ENCODE assay signal across 27 mouse cellular contexts in genomic region chr9:94341531-94341930, GRCm38 (mm10).
A peak's percentile ranks its signal among the peaks of the same experiment; 100 is the strongest.
DNase-seq lines count a peak whose midpoint lies in the region; ATAC-seq and TF ChIP-seq lines count a peak whose summit lies in the region.
"Had no signal": no experiment of that assay in that cellular context is flagged by ENCODE, and none has a peak within 500 bp of the region (broad histone marks: within the 10 kb centered on the region; RNA-seq: fewer than 3 reads in every experiment).

No protein-coding gene starts in this region.

- WGBS in forebrain, embryonic 16.5 days: 85% methylated on average over 2 of the region's 2 CpGs
- 90% methylated on average over 2 of the region's 2 CpGs for WGBS in forebrain, embryonic 14.5 days
- WGBS in midbrain, embryonic 11.5 days: 94% methylated on average over 2 of the region's 2 CpGs
- WGBS in midbrain, embryonic 10.5 days: 84% methylated on average over 2 of the region's 2 CpGs
- WGBS in midbrain, embryonic 15.5 days: 87% methylated on average over 2 of the region's 2 CpGs
- 94% methylated on average over 2 of the region's 2 CpGs for WGBS in midbrain, postnatal 0 days

- no peak overlapping the region for H3K9ac ChIP-seq in forebrain, embryonic 16.5 days (replicated peaks; ENCODE audit: low read depth, low read length)
- H3K9ac ChIP-seq in forebrain, embryonic 14.5 days (ENCODE audit: low read length): no peak overlapping the region
- no peak overlapping the region for H3K9ac ChIP-seq in midbrain, embryonic 11.5 days (ENCODE audit: low read length)
- no peak overlapping the region for H3K9ac ChIP-seq in midbrain, embryonic 15.5 days
- H3K9ac ChIP-seq in midbrain, postnatal 0 days (replicated peaks; ENCODE audit: low read length, poor library complexity, severe bottlenecking): no peak overlapping the region
- H3K9ac ChIP-seq: embryonic facial prominence, embryonic 13.5 days; heart, embryonic 12.5 days; heart, embryonic 15.5 days; hindbrain, embryonic 12.5 days had no signal

- 0 out of 2 replicates have a peak, but pooled peaks have one; percentile 27 for ATAC-seq in forebrain, embryonic 16.5 days
- no peak for ATAC-seq in forebrain, embryonic 14.5 days
- peak; percentile 41; the same call in 1 of the 2 replicates for ATAC-seq in midbrain, embryonic 11.5 days (ENCODE audit: low FRiP score)
- 0 out of 2 replicates have a peak, but pooled peaks have one; percentile 17 for ATAC-seq in midbrain, embryonic 15.5 days (replicated peaks)
- ATAC-seq in midbrain, postnatal 0 days (ENCODE audit: low FRiP score): no peak
- peak; percentile 4; the same call in 1 of the 2 replicates for ATAC-seq in G1E (ENCODE audit: extremely low read depth, insufficient number of reproducible peaks, low FRiP score, poor library complexity, severe bottlenecking)
- ATAC-seq: activated CD4-positive, CD25-positive, alpha-beta regulatory T cell, adult 4 months; CD4-positive, CD25-positive, alpha-beta regulatory T cell, adult 4 months; inflammation-experienced regulatory T-cells, adult 6 months had no signal

- H3K36me3 ChIP-seq in forebrain, embryonic 16.5 days (ENCODE audit: control insufficient read depth, insufficient read depth): no peaks in the 10 kb centered on the region
- H3K36me3 ChIP-seq in forebrain, embryonic 14.5 days (ENCODE audit: control insufficient read depth, insufficient read depth, low read length): no peaks in the 10 kb centered on the region
- no peaks in the 10 kb centered on the region for H3K36me3 ChIP-seq in midbrain, embryonic 11.5 days (ENCODE audit: control insufficient read depth, insufficient read depth, low read length)
- no peaks in the 10 kb centered on the region for H3K36me3 ChIP-seq in midbrain, embryonic 10.5 days
- H3K36me3 ChIP-seq in midbrain, embryonic 15.5 days (replicated peaks): no peaks in the 10 kb centered on the region
- H3K36me3 ChIP-seq in midbrain, postnatal 0 days (ENCODE audit: insufficient read depth, low read length): no peaks in the 10 kb centered on the region
- H3K36me3 ChIP-seq in G1E (replicated peaks): no peaks in the 10 kb centered on the region
- H3K36me3 ChIP-seq: embryonic facial prominence, embryonic 10.5 days; embryonic facial prominence, embryonic 13.5 days; heart, embryonic 12.5 days; heart, embryonic 15.5 days; hindbrain, embryonic 12.5 days had no signal

- H3K27ac ChIP-seq in forebrain, embryonic 16.5 days (ENCODE audit: low read length): no peak overlapping the region
- H3K27ac ChIP-seq in forebrain, embryonic 14.5 days (ENCODE audit: low read depth, low read length): no peak overlapping the region
- no peak overlapping the region for H3K27ac ChIP-seq in midbrain, embryonic 11.5 days (ENCODE audit: low read depth, low read length)
- no peak overlapping the region for H3K27ac ChIP-seq in midbrain, embryonic 10.5 days (replicated peaks)
- H3K27ac ChIP-seq in midbrain, embryonic 15.5 days: no peak overlapping the region
- H3K27ac ChIP-seq in midbrain, postnatal 0 days (ENCODE audit: low read depth, low read length): no peak overlapping the region
- H3K27ac ChIP-seq: embryonic facial prominence, embryonic 10.5 days; embryonic facial prominence, embryonic 13.5 days; heart, embryonic 15.5 days; hindbrain, embryonic 12.5 days; hindbrain, postnatal 0 days had no signal

- H3K4me3 ChIP-seq in forebrain, embryonic 16.5 days (replicated peaks; ENCODE audit: low read length): no peak overlapping the region
- no peak overlapping the region for H3K4me3 ChIP-seq in forebrain, embryonic 14.5 days (ENCODE audit: low read depth, low read length)
- H3K4me3 ChIP-seq in midbrain, embryonic 11.5 days (ENCODE audit: low read depth, low read length): no peak overlapping the region
- H3K4me3 ChIP-seq in midbrain, embryonic 10.5 days: no peak overlapping the region
- H3K4me3 ChIP-seq in midbrain, embryonic 15.5 days: no peak overlapping the region
- no peak overlapping the region for H3K4me3 ChIP-seq in midbrain, postnatal 0 days (ENCODE audit: low read depth, low read length)
- H3K4me3 ChIP-seq in G1E (ENCODE audit: low read depth, low read length): no peak overlapping the region
- H3K4me3 ChIP-seq: embryonic facial prominence, embryonic 10.5 days; embryonic facial prominence, embryonic 13.5 days; erythroblast, embryonic 14.5 days; heart, embryonic 12.5 days; heart, embryonic 15.5 days; hindbrain, embryonic 12.5 days had no signal

- H3K27me3 ChIP-seq in forebrain, embryonic 16.5 days (replicated peaks; ENCODE audit: control insufficient read depth, insufficient read depth, low read length): no peaks in the 10 kb centered on the region
- no peaks in the 10 kb centered on the region for H3K27me3 ChIP-seq in forebrain, embryonic 14.5 days (replicated peaks; ENCODE audit: control insufficient read depth, insufficient read depth, low read length)
- H3K27me3 ChIP-seq in midbrain, embryonic 11.5 days (ENCODE audit: control insufficient read depth, insufficient read depth, low read length): no peaks in the 10 kb centered on the region
- no peaks in the 10 kb centered on the region for H3K27me3 ChIP-seq in midbrain, embryonic 10.5 days (ENCODE audit: low read depth, poor library complexity, severe bottlenecking)
- no peaks in the 10 kb centered on the region for H3K27me3 ChIP-seq in midbrain, embryonic 15.5 days (replicated peaks)
- H3K27me3 ChIP-seq in midbrain, postnatal 0 days (ENCODE audit: insufficient read depth, low read length): no peaks in the 10 kb centered on the region
- H3K27me3 ChIP-seq in G1E (ENCODE audit: insufficient read depth, low read length): no peaks in the 10 kb centered on the region
- H3K27me3 ChIP-seq: embryonic facial prominence, embryonic 13.5 days; heart, embryonic 12.5 days; heart, embryonic 15.5 days; hindbrain, embryonic 12.5 days had no signal

- DNase-seq in forebrain, embryonic 14.5 days (ENCODE audit: low spot score): no peak
- DNase-seq in midbrain, embryonic 11.5 days (ENCODE audit: low spot score, missing footprints): no peak
- DNase-seq in midbrain, embryonic 10.5 days (ENCODE audit: low spot score): no peak
- no peak for DNase-seq in midbrain, postnatal 0 days (ENCODE audit: low spot score)
- DNase-seq in G1E (ENCODE audit: low spot score): no peak
- DNase-seq in thymus, postnatal 36 days: no peak
- DNase-seq: adrenal gland, adult 8-10 months; adrenal gland, postnatal 25 days; cerebellum, adult 11-12 months; cerebellum, adult 8-10 months; cerebellum, postnatal 36 days; gastrocnemius, postnatal 25 days; heart, adult 18-20 months; heart, postnatal 10 days; heart, postnatal 36 days had no signal

- no peak overlapping the region for H3K4me2 ChIP-seq in forebrain, embryonic 16.5 days (ENCODE audit: low read length)
- no peak overlapping the region for H3K4me2 ChIP-seq in forebrain, embryonic 14.5 days (ENCODE audit: low read length)
- H3K4me2 ChIP-seq in midbrain, embryonic 11.5 days: no peak overlapping the region
- no peak overlapping the region for H3K4me2 ChIP-seq in midbrain, embryonic 15.5 days
- H3K4me2 ChIP-seq in midbrain, postnatal 0 days (ENCODE audit: low read depth, low read length, poor library complexity, severe bottlenecking): no peak overlapping the region
- H3K4me2 ChIP-seq: embryonic facial prominence, embryonic 13.5 days; heart, embryonic 12.5 days; heart, embryonic 15.5 days; hindbrain, embryonic 12.5 days had no signal

- peaks cover 7% of the 10 kb centered on the region; the same call in 1 of the 2 replicates for H3K4me1 ChIP-seq in forebrain, embryonic 16.5 days (replicated peaks; ENCODE audit: control insufficient read depth, insufficient read depth, low read length)
- H3K4me1 ChIP-seq in forebrain, embryonic 14.5 days (ENCODE audit: control insufficient read depth, insufficient read depth, low read length): no peaks in the 10 kb centered on the region
- no peaks in the 10 kb centered on the region for H3K4me1 ChIP-seq in midbrain, embryonic 11.5 days (ENCODE audit: control insufficient read depth, insufficient read depth, low read length)
- H3K4me1 ChIP-seq in midbrain, embryonic 10.5 days: no peaks in the 10 kb centered on the region
- no peaks in the 10 kb centered on the region for H3K4me1 ChIP-seq in midbrain, embryonic 15.5 days
- no peaks in the 10 kb centered on the region for H3K4me1 ChIP-seq in midbrain, postnatal 0 days (ENCODE audit: insufficient read depth, low read length)
- H3K4me1 ChIP-seq in G1E (ENCODE audit: insufficient read depth, low read depth, low read length): no peaks in the 10 kb centered on the region
- H3K4me1 ChIP-seq: embryonic facial prominence, embryonic 10.5 days; embryonic facial prominence, embryonic 13.5 days; heart, embryonic 12.5 days; heart, embryonic 15.5 days; hindbrain, embryonic 12.5 days had no signal

- TF ChIP-seq CTCF in midbrain, postnatal 0 days (IDR thresholded peaks at IDR 0.05): no peak
- no peak for TF ChIP-seq CTCF in G1E (IDR thresholded peaks at IDR 0.05; ENCODE audit: low read depth, low read length)

- no peaks in the 10 kb centered on the region for H3K9me3 ChIP-seq in forebrain, embryonic 16.5 days (ENCODE audit: control insufficient read depth, low read length)
- no peaks in the 10 kb centered on the region for H3K9me3 ChIP-seq in forebrain, embryonic 14.5 days (replicated peaks; ENCODE audit: control insufficient read depth, low read length)
- H3K9me3 ChIP-seq in midbrain, embryonic 11.5 days (ENCODE audit: control insufficient read depth, low read length): no peaks in the 10 kb centered on the region
- no peaks in the 10 kb centered on the region for H3K9me3 ChIP-seq in midbrain, embryonic 10.5 days (replicated peaks)
- no peaks in the 10 kb centered on the region for H3K9me3 ChIP-seq in midbrain, embryonic 15.5 days
- no peaks in the 10 kb centered on the region for H3K9me3 ChIP-seq in midbrain, postnatal 0 days (ENCODE audit: low read length)
- no peaks in the 10 kb centered on the region for H3K9me3 ChIP-seq in G1E (replicated peaks)
- H3K9me3 ChIP-seq: embryonic facial prominence, embryonic 10.5 days; embryonic facial prominence, embryonic 13.5 days; heart, embryonic 12.5 days; heart, embryonic 15.5 days; hindbrain, embryonic 12.5 days had no signal

Comparison
In these comparisons a context has a peak if more than half of its experiments do, and no peak if none do; other contexts are left out.
1. ATAC-seq: peak in forebrain, embryonic 16.5 days (single experiment), midbrain, embryonic 11.5 days (single experiment), midbrain, embryonic 15.5 days (single experiment) and G1E (single experiment); none in forebrain, embryonic 14.5 days (single experiment) and midbrain, postnatal 0 days (single experiment).